Mouse (Mus musculus) T-helper 17 cell (primary cell): Measurements from ENCODE around the gene Trem1.

ENCODE experiments used
- in situ Hi-C, 2 experiments: fragments of 300-600 bp; cut with MboI, MseI; formaldehyde crosslinking; loops; 1 replicate in 1 of 2; 2 replicates in 1 of 2; pipeline ENCODE4 v1.15.1; 2025; ENCODE audit warnings: high pct_unique_total_duplicates in 2 of 2

Gene Trem1

GRCm38 (mm10) chr17:48232518-48232917 is at the start of gene Trem1:
Gene Trem1 (plus strand): TSS chr17:48232768.
- in situ Hi-C loops = no loop called here

GRCm38 (mm10) chr17:48185252-48185651 is 47.3 kb upstream of the Trem1 start:
- in situ Hi-C loops = no loop called here

- in situ Hi-C loops = no loop called here
These were observed 40.2 kb upstream of the Trem1 start for GRCm38 (mm10) chr17:48192366-48192765.

GRCm38 (mm10) chr17:48203086-48203485 is 29.5 kb upstream of the Trem1 start:
- in situ Hi-C loops = loop anchor here in 1 of 2 experiments (25.0 kb wide), 1 partner anchor 1384 kb away; no protein-coding TSS in a partner anchor

GRCm38 (mm10) chr17:48212596-48212995 is 20.0 kb upstream of the Trem1 start:
- in situ Hi-C loops = loop anchor here in 1 of 2 experiments (25.0 kb wide), 1 partner anchor 1375 kb away; no protein-coding TSS in a partner anchor

GRCm38 (mm10) chr17:48213511-48213910 is 19.1 kb upstream of the Trem1 start:
- in situ Hi-C loops = loop anchor here in 1 of 2 experiments (25.0 kb wide), 1 partner anchor 1374 kb away; no protein-coding TSS in a partner anchor

- in situ Hi-C loops = loop anchor here in 1 of 2 experiments (5.0 to 25.0 kb wide), 2 partner anchors 587 to 1372 kb away; no protein-coding TSS in a partner anchor
These were observed 17.1 kb upstream of the Trem1 start for GRCm38 (mm10) chr17:48215429-48215828.

- in situ Hi-C loops = no loop called here
These were observed 1.9 kb upstream of the Trem1 start for GRCm38 (mm10) chr17:48230680-48231079.

- in situ Hi-C loops = no loop called here
These were observed 1.2 kb downstream of the Trem1 start for GRCm38 (mm10) chr17:48233789-48234188.

GRCm38 (mm10) chr17:48234550-48234949 is 2.0 kb downstream of the Trem1 start:
- in situ Hi-C loops = no loop called here

GRCm38 (mm10) chr17:48235773-48236370 is 3.3 kb downstream of the Trem1 start:
- in situ Hi-C loops = no loop called here

- in situ Hi-C loops = no loop called here
These were observed 5.1 kb downstream of the Trem1 start for GRCm38 (mm10) chr17:48237621-48238020.

- in situ Hi-C loops = no loop called here
These were observed 14.8 kb downstream of the Trem1 start, which contains the start of gene Trem3 for GRCm38 (mm10) chr17:48247221-48247928. Gene Trem3 (plus strand): TSS chr17:48247777.

GRCm38 (mm10) chr17:48249039-48249438 is 16.5 kb downstream of the Trem1 start:
- in situ Hi-C loops = no loop called here

- in situ Hi-C loops = no loop called here
These were observed 16.9 kb downstream of the Trem1 start for GRCm38 (mm10) chr17:48249501-48249900.

GRCm38 (mm10) chr17:48250631-48251030 is 18.1 kb downstream of the Trem1 start:
- in situ Hi-C loops = no loop called here

- in situ Hi-C loops = no loop called here
These were observed 24.0 kb downstream of the Trem1 start for GRCm38 (mm10) chr17:48256575-48256974.

- in situ Hi-C loops = no loop called here
These were observed 29.3 kb downstream of the Trem1 start for GRCm38 (mm10) chr17:48261868-48262267.

GRCm38 (mm10) chr17:48263741-48264362 is 31.3 kb downstream of the Trem1 start, which contains the start of gene Treml4:
Gene Treml4 (plus strand): TSS chr17:48264295.
- in situ Hi-C loops = no loop called here

- in situ Hi-C loops = no loop called here
These were observed 32.1 kb downstream of the Trem1 start for GRCm38 (mm10) chr17:48264662-48265061.

- in situ Hi-C loops = no loop called here
These were observed 33.6 kb downstream of the Trem1 start for GRCm38 (mm10) chr17:48266138-48266537.

- in situ Hi-C loops = no loop called here
These were observed 34.2 kb downstream of the Trem1 start for GRCm38 (mm10) chr17:48266610-48267304.
